Mouse (Mus musculus): Measurements from ENCODE around the gene Pigv. TPM values are rescaled to one million over a fixed set of nuclear protein-coding genes. Genes with fewer than 3 reads are reported as not detected.

Pigv gene
- total RNA-seq, 2 experiments from 2014 or later: 8.8 to 10.1 TPM

GRCm38 (mm10) chr4:133626221-133626620, 46.2 kb downstream of the Pigv start:
- DNase-seq (ENCODE audit: extremely low spot score in 1 of 2, low spot score in 2 of 2): no peak
- intact Hi-C loops (cut with DNase I): no loop called here

GRCm38 (mm10) chr4:133625621-133626071, 46.8 kb downstream of the Pigv start:
- DNase-seq (ENCODE audit: extremely low spot score in 1 of 2, low spot score in 2 of 2): peak in 1 of 2 experiments; percentile 91

GRCm38 (mm10) chr4:133624830-133625229, 47.6 kb downstream of the Pigv start:
- no peak for DNase-seq (ENCODE audit: extremely low spot score in 1 of 2, low spot score in 2 of 2)
- intact Hi-C loops (cut with DNase I): no loop called here

More at GRCm38 (mm10) chr4:133625621-133626071, 46.8 kb downstream of the Pigv start:
- intact Hi-C loops (cut with DNase I): no loop called here

- intact Hi-C loops (cut with DNase I): no loop called here
- DNase-seq (ENCODE audit: extremely low spot score in 1 of 2, low spot score in 2 of 2): no peak
Observed at GRCm38 (mm10) chr4:133622161-133622695, 50.2 kb downstream of the Pigv start.

- DNase-seq (ENCODE audit: extremely low spot score in 1 of 2, low spot score in 2 of 2): no peak
- intact Hi-C loops (cut with DNase I): no loop called here
Observed at GRCm38 (mm10) chr4:133620668-133621067, 51.8 kb downstream of the Pigv start.

- DNase-seq (ENCODE audit: extremely low spot score in 1 of 2, low spot score in 2 of 2): no peak
- intact Hi-C loops (cut with DNase I): no loop called here
Observed at GRCm38 (mm10) chr4:133619473-133620136, 52.8 kb downstream of the Pigv start.

- DNase-seq (ENCODE audit: extremely low spot score in 1 of 2, low spot score in 2 of 2): no peak
- intact Hi-C loops (cut with DNase I): no loop called here
Observed at GRCm38 (mm10) chr4:133617936-133618335, 54.5 kb downstream of the Pigv start.

- intact Hi-C loops (cut with DNase I): no loop called here
- no peak for DNase-seq (ENCODE audit: extremely low spot score in 1 of 2, low spot score in 2 of 2)
Observed at GRCm38 (mm10) chr4:133615416-133615815, 57.0 kb downstream of the Pigv start.

GRCm38 (mm10) chr4:133614274-133614761, 58.1 kb downstream of the Pigv start:
- DNase-seq (ENCODE audit: extremely low spot score in 1 of 2, low spot score in 2 of 2): no peak
- intact Hi-C loops (cut with DNase I): no loop called here

GRCm38 (mm10) chr4:133613867-133614266, 58.6 kb downstream of the Pigv start:
- DNase-seq (ENCODE audit: extremely low spot score in 1 of 2, low spot score in 2 of 2): no peak
- intact Hi-C loops (cut with DNase I): no loop called here

GRCm38 (mm10) chr4:133613026-133613425, 59.4 kb downstream of the Pigv start:
- intact Hi-C loops (cut with DNase I): no loop called here
- DNase-seq (ENCODE audit: extremely low spot score in 1 of 2, low spot score in 2 of 2): no peak

- no peak for DNase-seq (ENCODE audit: extremely low spot score in 1 of 2, low spot score in 2 of 2)
- intact Hi-C loops (cut with DNase I): no loop called here
Observed at GRCm38 (mm10) chr4:133612416-133612815, 60.0 kb downstream of the Pigv start.

- DNase-seq (ENCODE audit: extremely low spot score in 1 of 2, low spot score in 2 of 2): no peak
- intact Hi-C loops (cut with DNase I): no loop called here
Observed at GRCm38 (mm10) chr4:133611815-133612214, 60.6 kb downstream of the Pigv start.

Small RNAs within 50 kb of the gene (microRNA-seq; reads per million reads assigned to microRNA genes)
- not detected for gene Mir7227

Other genes starting within 250 kb of the Pigv start
- not detected for gene Tent5b, start 192.5 kb downstream of the Pigv start, total RNA-seq (2021)
- gene Trnp1, start 174.1 kb downstream of the Pigv start, total RNA-seq (2021): 100 to 1,000 TPM; 114 to 119 TPM
- gene Kdf1, start 153.7 kb downstream of the Pigv start, total RNA-seq (2021): under 1 TPM in 1 of 2 experiments, not detected in 1; 0.47 TPM
- 100 to 1,000 TPM; 106 to 120 TPM for gene Nudc, start 126.7 kb downstream of the Pigv start, total RNA-seq (2021)
- not detected for gene Nr0b2, start 119.3 kb downstream of the Pigv start, total RNA-seq (2021)
- gene Gpatch3, start 97.9 kb downstream of the Pigv start, total RNA-seq (2021): 1 to 10 TPM; 6.7 TPM
- gene Gpn2, start 88.3 kb downstream of the Pigv start, total RNA-seq (2021): 10 to 100 TPM; 10.3 to 11.2 TPM
- 1 to 10 TPM; 1.4 to 1.7 TPM for gene Sfn, start 70.5 kb downstream of the Pigv start, total RNA-seq (2021)
- gene Zdhhc18, start 22.5 kb downstream of the Pigv start, total RNA-seq (2021): 10 to 100 TPM; 31.8 to 34.1 TPM
- 10 to 100 TPM; 76.0 to 76.8 TPM for gene Arid1a, start 84.1 kb upstream of the Pigv start, total RNA-seq (2021)
- 10 to 100 TPM; 11.0 to 15.2 TPM for gene Rps6ka1, start 215.2 kb upstream of the Pigv start, total RNA-seq (2021)

Data from left cerebral cortex, postnatal 10 days (tissue).